ENCODE assay signal across 25 mouse cellular contexts in the genomic region with DNA sequence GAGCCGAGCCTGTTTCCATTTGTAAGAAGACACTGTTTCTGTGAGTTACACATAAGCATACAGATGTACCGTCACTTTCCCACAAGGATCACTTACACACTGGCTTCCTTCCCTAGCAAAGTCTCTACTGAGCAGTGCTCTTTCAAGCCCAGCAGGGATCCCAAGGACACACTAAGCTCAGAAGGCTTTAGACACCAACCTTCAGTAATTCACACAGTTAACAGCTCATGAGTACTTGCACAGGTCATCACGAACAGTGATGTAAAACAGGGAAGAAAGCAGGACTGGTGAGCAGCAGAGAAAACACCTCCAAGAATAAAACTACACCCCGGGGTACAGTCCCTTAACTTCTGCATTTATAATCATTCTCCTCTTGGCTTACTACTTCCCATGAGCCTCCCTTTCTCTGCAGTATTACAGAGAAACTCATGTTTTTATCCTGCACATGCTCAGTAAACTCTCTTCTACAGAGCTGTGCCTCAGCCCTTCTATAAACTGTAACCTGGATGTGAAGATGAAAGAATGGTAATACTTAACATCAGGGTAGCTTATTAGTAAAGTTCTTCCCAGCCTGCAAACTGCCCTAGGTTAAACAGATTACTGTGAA. TPM values are rescaled to one million over a fixed set of nuclear protein-coding genes. Genes with fewer than 3 reads are reported as not detected.
DNase-seq lines count a peak whose midpoint lies in the region; ATAC-seq and TF ChIP-seq lines count a peak whose summit lies in the region.
"Had no signal": no experiment of that assay in that cellular context is flagged by ENCODE, and none has a peak within 500 bp of the region (broad histone marks: within the 10 kb centered on the region; RNA-seq: fewer than 3 reads in every experiment).

No protein-coding gene starts in this region.

- 82% methylated on average over 4 of the region's 4 CpGs for WGBS in limb, embryonic 13.5 days
- WGBS in limb, embryonic 10.5 days, result 93% methylated on average over 4 of the region's 4 CpGs
- 72% methylated on average over 4 of the region's 4 CpGs for WGBS in macrophage (ENCODE audit: missing documents)

- TF ChIP-seq POLR2A in MEL (IDR thresholded peaks at IDR 0.05; ENCODE audit: control insufficient read depth in 1 of 2, insufficient read depth in 1 of 2, low read depth in 1 of 2, low read length in 2 of 2, poor library complexity in 1 of 2), result no peak
- TF ChIP-seq POLR2A in bone marrow macrophage, adult 2 months (IDR thresholded peaks at IDR 0.05; ENCODE audit: borderline replicate concordance, low read depth, low read length), result no peak

- no peak overlapping the region for H3K27ac ChIP-seq in limb, embryonic 13.5 days
- H3K27ac ChIP-seq in limb, embryonic 10.5 days, result no peak overlapping the region
- H3K27ac ChIP-seq in MEL (ENCODE audit: control insufficient read depth, low read depth, low read length) (no peak overlapping the region), macrophage (peak overlapping the region; percentile 77)
- H3K27ac ChIP-seq in bone marrow macrophage, adult 2 months (ENCODE audit: insufficient read depth, low read depth, low read length), result peak overlapping the region; percentile 57
- H3K27ac ChIP-seq: embryonic facial prominence, embryonic 12.5 days; embryonic facial prominence, embryonic 15.5 days; hindbrain, embryonic 13.5 days; intestine, embryonic 15.5 days had no signal

- no peak for TF ChIP-seq CTCF in MEL (IDR thresholded peaks at IDR 0.05 in 2 of 3, conservative IDR thresholded peaks at IDR 0.05 in 1 of 3; ENCODE audit: control insufficient read depth in 1 of 3, insufficient read depth in 1 of 3, low read depth in 2 of 3, low read length in 3 of 3, poor library complexity in 1 of 3, severe bottlenecking in 1 of 3)
- TF ChIP-seq CTCF in bone marrow macrophage, adult 2 months (IDR thresholded peaks at IDR 0.05; ENCODE audit: low read depth, low read length), result no peak

- no peaks in the 10 kb centered on the region for H3K27me3 ChIP-seq in limb, embryonic 13.5 days
- no peaks in the 10 kb centered on the region for H3K27me3 ChIP-seq in limb, embryonic 10.5 days (ENCODE audit: low read depth, poor library complexity, severe bottlenecking)
- H3K27me3 ChIP-seq in MEL (ENCODE audit: control insufficient read depth in 1 of 2, insufficient read depth in 2 of 2, low read length in 2 of 2), result no peaks in the 10 kb centered on the region
- H3K27me3 ChIP-seq: CH12.LX; embryonic facial prominence, embryonic 12.5 days; embryonic facial prominence, embryonic 15.5 days; hindbrain, embryonic 13.5 days; intestine, embryonic 15.5 days had no signal

- TF ChIP-seq RAD21 in MEL (IDR thresholded peaks at IDR 0.05; ENCODE audit: low read depth, low read length), result no peak

- no peak overlapping the region for H3K4me3 ChIP-seq in limb, embryonic 13.5 days
- no peak overlapping the region for H3K4me3 ChIP-seq in limb, embryonic 10.5 days
- no peak overlapping the region for H3K4me3 ChIP-seq in MEL (ENCODE audit: control insufficient read depth in 1 of 2, insufficient read depth in 1 of 2, low read depth in 2 of 2, low read length in 2 of 2)
- H3K4me3 ChIP-seq in bone marrow macrophage, adult 2 months (ENCODE audit: insufficient read depth, low read length), result no peak overlapping the region
- H3K4me3 ChIP-seq in macrophage (ENCODE audit: inconsistent target), result no peak overlapping the region
- H3K4me3 ChIP-seq: embryonic facial prominence, embryonic 12.5 days; embryonic facial prominence, embryonic 15.5 days; hindbrain, embryonic 13.5 days; intestine, embryonic 15.5 days had no signal

- DNase-seq in limb, embryonic 10.5 days (ENCODE audit: low spot score), result no peak
- peak; percentile 53 for DNase-seq in MEL (ENCODE audit: low read depth, low spot score)
- no peak for DNase-seq in urinary bladder, adult 2 months (ENCODE audit: low spot score)
- no peak for DNase-seq in right cerebral cortex, postnatal 4 days
- DNase-seq: adrenal gland, adult 2 months; adrenal gland, postnatal 25 days; B cell, adult 2 months; cerebellum, adult 18-20 months; cerebellum, adult 9-10 months; cerebellum, postnatal 14 days; forebrain, postnatal 0 days; gastrocnemius, postnatal 10 days; gastrocnemius, postnatal 36 days; heart, adult 11 months had no signal

- H3K36me3 ChIP-seq in limb, embryonic 13.5 days, result peaks cover 78% of the 10 kb centered on the region
- peaks cover 93% of the 10 kb centered on the region for H3K36me3 ChIP-seq in limb, embryonic 10.5 days
- peaks cover 11 to 26% of the 10 kb centered on the region in 2 experiments for H3K36me3 ChIP-seq in MEL (ENCODE audit: control insufficient read depth in 1 of 2, insufficient read depth in 2 of 2, low read length in 2 of 2)
- peaks cover 52% of the 10 kb centered on the region for H3K36me3 ChIP-seq in macrophage (ENCODE audit: inconsistent target)

- no peaks in the 10 kb centered on the region for H3K79me2 ChIP-seq in MEL (ENCODE audit: control insufficient read depth, insufficient read depth, low read length, poor library complexity)
- peaks cover 31% of the 10 kb centered on the region for H3K79me2 ChIP-seq in macrophage (ENCODE audit: inconsistent target)

- H3K4me2 ChIP-seq in limb, embryonic 13.5 days (replicated peaks), result no peak overlapping the region
- H3K4me2 ChIP-seq: embryonic facial prominence, embryonic 12.5 days; embryonic facial prominence, embryonic 15.5 days; heart, embryonic 11.5 days; hindbrain, embryonic 13.5 days; intestine, embryonic 15.5 days had no signal

- H3K4me1 ChIP-seq in limb, embryonic 13.5 days, result peaks cover 6% of the 10 kb centered on the region; the same call in 1 of the 2 replicates
- peaks cover 8% of the 10 kb centered on the region for H3K4me1 ChIP-seq in limb, embryonic 10.5 days
- H3K4me1 ChIP-seq in MEL (ENCODE audit: control insufficient read depth in 1 of 2, insufficient read depth in 2 of 2, low read length in 2 of 2), result peaks cover 4 to 11% of the 10 kb centered on the region in 2 experiments
- peaks cover 28% of the 10 kb centered on the region for H3K4me1 ChIP-seq in bone marrow macrophage, adult 2 months (ENCODE audit: control insufficient read depth, insufficient read depth, low read length)
- H3K4me1 ChIP-seq: hindbrain, embryonic 13.5 days; intestine, embryonic 15.5 days had no signal

- no peaks in the 10 kb centered on the region for H3K9me3 ChIP-seq in limb, embryonic 13.5 days
- H3K9me3 ChIP-seq in limb, embryonic 10.5 days (replicated peaks), result no peaks in the 10 kb centered on the region
- H3K9me3 ChIP-seq in MEL (replicated peaks; ENCODE audit: insufficient read depth, low read length), result no peaks in the 10 kb centered on the region
- H3K9me3 ChIP-seq: embryonic facial prominence, embryonic 12.5 days; embryonic facial prominence, embryonic 15.5 days; hindbrain, embryonic 13.5 days; intestine, embryonic 15.5 days had no signal

- TF ChIP-seq EP300 in MEL (IDR thresholded peaks at IDR 0.05; ENCODE audit: low read depth in 1 of 2, low read length in 2 of 2), result no peak

- ATAC-seq in limb, embryonic 13.5 days (ENCODE audit: low FRiP score, low read depth), result peak; percentile 64
- ATAC-seq: forebrain, embryonic 14.5 days; forebrain, postnatal 0 days; hindbrain, embryonic 16.5 days; intestine, embryonic 15.5 days had no signal

- no peak overlapping the region for H3K9ac ChIP-seq in limb, embryonic 13.5 days
- no peak overlapping the region for H3K9ac ChIP-seq in MEL (ENCODE audit: control insufficient read depth, low read depth, low read length, poor library complexity, severe bottlenecking)
- H3K9ac ChIP-seq: embryonic facial prominence, embryonic 12.5 days; embryonic facial prominence, embryonic 15.5 days; forebrain, postnatal 0 days; hindbrain, embryonic 13.5 days; intestine, embryonic 15.5 days had no signal

TF ChIP-seq in MEL, 35 proteins besides CTCF, POLR2A, EP300 and RAD21:
- TF ChIP-seq NRF1 (IDR thresholded peaks at IDR 0.05; ENCODE audit: insufficient read depth, low read depth, low read length, poor library complexity, severe bottlenecking) (peak; percentile 58), BHLHE40 (IDR thresholded peaks at IDR 0.05; ENCODE audit: borderline replicate concordance, low read depth, low read length) (no peak)

RNA-seq across cellular contexts. Expression of gene Hbp1, which starts 11.8 kb away (rescaled TPM):
- polyA plus RNA-seq in limb, embryonic 13.5 days (2015; fragmentation: Nextera tagmentation; extraction: Ambion mirVana), result 148 and 149 TPM in 2 replicates
- 84.4 and 110 TPM in 2 replicates for polyA plus RNA-seq in limb, embryonic 10.5 days (2016; fragmentation: Nextera tagmentation; extraction: Ambion mirVana)
- 4.3 and 7.2 TPM in 2 replicates for total RNA-seq in MEL (2012; rRNA removed)
- 1 to 10 TPM in 1 of 2 experiments, not detected in 1; 8.8 TPM for polyA plus RNA-seq in MEL (2012; ENCODE audit: insufficient read depth in 1 of 2, insufficient read length in 2 of 2, low read depth in 1 of 2, low replicate concordance in 2 of 2, missing spikeins in 1 of 2)
- polyA plus RNA-seq in bone marrow macrophage, adult 2 months (2012; ENCODE audit: insufficient read depth, insufficient read length, missing spikeins), result 89.7 and 112 TPM in 2 replicates
- total RNA-seq in macrophage (2018; cell fraction: chromatin; rRNA removed), result 100 to 1,000 TPM in 6 of 26 experiments, 10 to 100 TPM in 20; 39.6 to 138 (median 87.4) TPM
- 10 to 100 TPM; 33.1 to 83.0 (median 49.9) TPM for total RNA-seq in macrophage (2018; cell fraction: cytosol; rRNA removed)
- total RNA-seq in macrophage (2018; cell fraction: nucleus; rRNA removed), result 100 to 1,000 TPM in 2 of 26 experiments, 10 to 100 TPM in 24; 35.0 to 114 (median 66.5) TPM
- 37.4 to 85.3 TPM (median 72.2 TPM) in 3 replicates for polyA plus RNA-seq in macrophage (2018)
- 92.7 and 104 TPM in 2 replicates for polyA plus RNA-seq in urinary bladder, adult 2 months (2012; rRNA removed)

Comparison
In these comparisons a context has a peak if more than half of its experiments do, and no peak if none do; other contexts are left out.
1. H3K27ac ChIP-seq: peak in bone marrow macrophage, adult 2 months (single experiment) and macrophage (single experiment); none in limb, embryonic 13.5 days (single experiment), limb, embryonic 10.5 days (single experiment) and MEL (single experiment).